Mouse (Mus musculus) stomach, postnatal 0 days (tissue): Measurements from ENCODE around the gene Slc2a3.
A peak's percentile ranks its signal among the peaks of the same experiment; 100 is the strongest.

Experiments used
- CTCF ChIP-seq: IDR thresholded peaks from 2 replicates; pipeline ENCODE4 v1.5.1; 2016; ENCODE audit warnings: antibody characterized with exemption, low read depth, mild to moderate bottlenecking, moderate library complexity
- EP300 ChIP-seq: optimal IDR thresholded peaks from 2 replicates; pipeline ENCODE3; 2016; ENCODE audit warnings: antibody characterized with exemption

- TF ChIP-seq CTCF: peak; percentile 91
- no peak for TF ChIP-seq EP300
These were observed 61.5 kb downstream of the Slc2a3 start for GRCm38 (mm10) chr6:122739952-122740351.
